ENCODE assay signal across 16 mouse cellular contexts in genomic region chr12:97434021-97434420, GRCm38 (mm10).
"Had no signal": no experiment of that assay in that cellular context is flagged by ENCODE, and none has a peak within 500 bp of the region (broad histone marks: within the 10 kb centered on the region; RNA-seq: fewer than 3 reads in every experiment).

No protein-coding gene starts in this region.

- H3K36me3 ChIP-seq: neural tube, embryonic 13.5 days; neural tube, embryonic 15.5 days; stomach, embryonic 15.5 days had no signal

- H3K9me3 ChIP-seq: neural tube, embryonic 13.5 days; neural tube, embryonic 15.5 days; stomach, embryonic 15.5 days had no signal

- H3K4me3 ChIP-seq: neural tube, embryonic 13.5 days; neural tube, embryonic 15.5 days; stomach, embryonic 15.5 days had no signal

- H3K4me1 ChIP-seq: neural tube, embryonic 13.5 days; neural tube, embryonic 15.5 days; stomach, embryonic 15.5 days had no signal

- H3K9ac ChIP-seq: neural tube, embryonic 13.5 days; neural tube, embryonic 15.5 days; stomach, embryonic 15.5 days had no signal

- H3K4me2 ChIP-seq: neural tube, embryonic 13.5 days; neural tube, embryonic 15.5 days; stomach, embryonic 15.5 days had no signal

- DNase-seq: retina, postnatal 1 day; right cerebral cortex, adult 18-20 months; right cerebral cortex, postnatal 14 days; right cerebral cortex, postnatal 25 days; right cerebral cortex, postnatal 4 days; spleen, adult 18-20 months; thymus, adult 18-20 months; thymus, adult 2 months; thymus, postnatal 14 days; thymus, postnatal 25 days; thymus, postnatal 36 days; thymus, postnatal 4 days had no signal

- H3K27ac ChIP-seq: neural tube, embryonic 13.5 days; neural tube, embryonic 15.5 days; stomach, embryonic 15.5 days; stomach, postnatal 0 days had no signal

- H3K27me3 ChIP-seq: neural tube, embryonic 13.5 days; neural tube, embryonic 15.5 days; stomach, embryonic 15.5 days had no signal
